In the genomic region with DNA sequence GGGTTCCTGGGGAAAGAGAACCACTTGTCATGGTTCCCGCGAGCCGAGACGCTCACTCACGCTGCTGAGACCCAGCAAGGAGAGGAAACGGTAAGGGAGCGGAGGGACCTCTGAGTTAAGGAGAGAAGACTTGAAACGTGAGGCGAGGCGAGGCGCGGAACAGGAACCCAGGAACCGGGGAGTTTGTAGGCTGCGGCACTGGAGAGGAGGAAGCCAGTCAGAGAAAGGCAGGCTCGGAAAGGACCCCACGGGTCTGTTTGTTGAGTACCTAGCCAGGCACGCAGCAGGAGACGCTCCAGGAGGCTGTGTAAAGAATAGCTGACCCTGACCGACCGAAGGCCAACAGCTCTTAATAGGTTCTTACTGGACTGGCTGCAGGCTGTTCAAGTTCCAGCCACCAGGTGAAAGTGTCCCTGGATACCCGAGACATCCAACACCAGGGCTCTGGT, we compare ENCODE assay signal across 8 mouse cellular contexts. TPM values are rescaled to one million over a fixed set of nuclear protein-coding genes. Genes with fewer than 3 reads are reported as not detected.
DNase-seq lines count a peak whose midpoint lies in the region; ATAC-seq lines count a peak whose summit lies in the region.

No protein-coding gene starts in this region.

- peaks cover 7% of the 10 kb centered on the region; the same call in 1 of the 2 replicates for H3K9me3 ChIP-seq in embryonic facial prominence, embryonic 10.5 days
- H3K9me3 ChIP-seq in lung, embryonic 15.5 days = no peaks in the 10 kb centered on the region
- H3K9me3 ChIP-seq in stomach, embryonic 15.5 days = no peaks in the 10 kb centered on the region

- H3K27me3 ChIP-seq in embryonic facial prominence, embryonic 10.5 days (replicated peaks; ENCODE audit: low read depth, poor library complexity, severe bottlenecking) = peaks cover 28% of the 10 kb centered on the region
- H3K27me3 ChIP-seq in lung, embryonic 15.5 days = peaks cover 5% of the 10 kb centered on the region
- no peaks in the 10 kb centered on the region; the same call in 1 of the 2 replicates for H3K27me3 ChIP-seq in stomach, embryonic 15.5 days (replicated peaks)

- intact Hi-C loops in gastrocnemius, postnatal 14 days (cut with DNase I; ENCODE audit: low total_unique reads) = loop anchor here (5.0 to 10.0 kb wide), 2 partner anchors 167 to 260 kb away; a partner anchor contains a TSS

- H3K27ac ChIP-seq in embryonic facial prominence, embryonic 10.5 days (replicated peaks) = no peak overlapping the region; the same call in 1 of the 2 replicates
- no peak overlapping the region for H3K27ac ChIP-seq in lung, embryonic 15.5 days
- H3K27ac ChIP-seq in stomach, embryonic 15.5 days = peak overlapping the region; percentile 36; the same call in 1 of the 2 replicates

- peaks cover 6% of the 10 kb centered on the region for H3K4me1 ChIP-seq in embryonic facial prominence, embryonic 10.5 days
- H3K4me1 ChIP-seq in lung, embryonic 15.5 days = no peaks in the 10 kb centered on the region
- no peaks in the 10 kb centered on the region for H3K4me1 ChIP-seq in stomach, embryonic 15.5 days

- WGBS in embryonic facial prominence, embryonic 10.5 days = 3% methylated on average over 21 of the region's 21 CpGs
- WGBS in lung, embryonic 15.5 days = 3% methylated on average over 21 of the region's 21 CpGs
- WGBS in stomach, embryonic 15.5 days = 4% methylated on average over 21 of the region's 21 CpGs

- ATAC-seq in lung, embryonic 15.5 days (ENCODE audit: borderline replicate concordance, extremely low read depth, low FRiP score, low TSS enrichment) = no peak
- ATAC-seq in stomach, embryonic 15.5 days (ENCODE audit: insufficient read depth, low FRiP score, low read depth) = peak; percentile 75

- H3K36me3 ChIP-seq in embryonic facial prominence, embryonic 10.5 days (replicated peaks) = no peaks in the 10 kb centered on the region
- no peaks in the 10 kb centered on the region for H3K36me3 ChIP-seq in lung, embryonic 15.5 days
- no peaks in the 10 kb centered on the region for H3K36me3 ChIP-seq in stomach, embryonic 15.5 days

- peak overlapping the region; percentile 45 for H3K4me2 ChIP-seq in lung, embryonic 15.5 days
- peak overlapping the region; percentile 46 for H3K4me2 ChIP-seq in stomach, embryonic 15.5 days

- no peak overlapping the region for H3K9ac ChIP-seq in lung, embryonic 15.5 days
- no peak overlapping the region; the same call in 1 of the 2 replicates for H3K9ac ChIP-seq in stomach, embryonic 15.5 days

- DNase-seq in gastrocnemius, postnatal 14 days = peak; percentile 23
- no peak for DNase-seq in gastrocnemius, postnatal 4 days (ENCODE audit: low spot score in 2 of 2)
- DNase-seq in embryonic facial prominence, embryonic 10.5 days (ENCODE audit: low spot score) = peak; percentile 51
- DNase-seq in kidney, adult 11 months = peak; percentile 82
- DNase-seq in layer of hippocampus, postnatal 14 days (ENCODE audit: low spot score in 2 of 2) = no peak
- DNase-seq in right cerebral cortex, postnatal 14 days = no peak

- peak overlapping the region; percentile 41 for H3K4me3 ChIP-seq in embryonic facial prominence, embryonic 10.5 days
- H3K4me3 ChIP-seq in lung, embryonic 15.5 days = peak overlapping the region; percentile 17
- H3K4me3 ChIP-seq in stomach, embryonic 15.5 days (replicated peaks) = no peak overlapping the region; the same call in 1 of the 2 replicates

RNA-seq across cellular contexts. Expression of a gene that starts 31.9 kb away (rescaled TPM):
- under 1 TPM; 0.64 to 0.66 TPM for total RNA-seq in gastrocnemius, postnatal 14 days (2021)
- 1 to 10 TPM; 2.6 to 3.4 TPM for total RNA-seq in gastrocnemius, postnatal 4 days (2021)
- 0.42 and 0.53 TPM in 2 replicates for polyA plus RNA-seq in embryonic facial prominence, embryonic 10.5 days (2016; fragmentation: Nextera tagmentation; extraction: Ambion mirVana)
- 0.25 and 0.77 TPM in 2 replicates for polyA plus RNA-seq in lung, embryonic 15.5 days (2015; fragmentation: Nextera tagmentation; extraction: Ambion mirVana)
- polyA plus RNA-seq in stomach, embryonic 15.5 days (2015; fragmentation: Nextera tagmentation; extraction: Ambion mirVana) = 0.96 and 1.0 TPM in 2 replicates
- total RNA-seq in layer of hippocampus, postnatal 14 days (2021) = 1 to 10 TPM; 2.3 to 3.7 TPM

Comparison
In these comparisons a context has a peak if more than half of its experiments do, and no peak if none do; other contexts are left out.
1. DNase-seq: peak in gastrocnemius, postnatal 14 days (single experiment), embryonic facial prominence, embryonic 10.5 days (single experiment) and kidney, adult 11 months (single experiment); none in gastrocnemius, postnatal 4 days (0 of 2), layer of hippocampus, postnatal 14 days (0 of 2) and right cerebral cortex, postnatal 14 days (single experiment).